Mouse (Mus musculus) ES-E14 (cell line): ENCODE results near the gene Nol4l.

Source experiments
- CHD2 ChIP-seq: IDR thresholded peaks from 2 replicates; pipeline ENCODE4 v1.6.1; 2014; ENCODE audit warnings: mild to moderate bottlenecking, low read depth, low read length, inconsistent platforms
- HCFC1 ChIP-seq: IDR thresholded peaks from 2 replicates; pipeline ENCODE4 v1.6.1; 2012; ENCODE audit warnings: low read length, inconsistent platforms, borderline replicate concordance; ENCODE audit not compliant: insufficient read depth
- MAFK ChIP-seq: IDR thresholded peaks from 2 replicates; pipeline ENCODE4 v1.6.1; 2014; ENCODE audit warnings: mild to moderate bottlenecking, low read depth, low read length, inconsistent platforms; ENCODE audit not compliant: insufficient read depth
- ZC3H11A ChIP-seq: IDR thresholded peaks from 2 replicates; pipeline ENCODE4 v1.6.1; 2012; ENCODE audit warnings: low read depth, mild to moderate bottlenecking, inconsistent platforms, low read length, borderline replicate concordance
- ZNF384 ChIP-seq: IDR thresholded peaks from 2 replicates; pipeline ENCODE4 v1.6.1; 2012; ENCODE audit warnings: low read depth, low read length, inconsistent platforms

DNA sequence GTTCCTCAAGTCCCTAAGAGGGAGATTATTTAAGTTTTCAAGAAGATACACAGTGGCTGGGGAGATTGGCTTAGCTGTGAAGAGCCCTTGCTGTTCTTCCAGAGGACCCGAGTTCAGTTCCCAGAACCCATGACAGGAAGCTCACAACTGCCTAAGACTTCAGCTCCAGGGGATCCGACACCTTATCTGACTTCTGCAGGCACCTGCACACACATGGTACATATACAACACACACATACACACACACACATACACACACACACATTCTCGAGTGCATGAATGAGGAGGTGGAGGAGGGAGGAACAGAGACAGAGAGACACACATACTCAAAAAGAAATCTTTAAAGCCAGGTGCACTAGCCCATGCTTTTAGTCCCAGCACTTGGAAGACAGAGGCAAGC, 46.4 kb upstream of the Nol4l start:
- no peak for TF ChIP-seq ZC3H11A
- no peak for TF ChIP-seq ZNF384
- TF ChIP-seq HCFC1, result no peak
- no peak for TF ChIP-seq CHD2
- TF ChIP-seq MAFK, result no peak
